Mouse (Mus musculus) testis, adult 2 months (tissue): ENCODE data around the gene 4930442H23Rik. TPM values are rescaled to one million over a fixed set of nuclear protein-coding genes. Genes with fewer than 3 reads are reported as not detected.
"Not testable (repeated sequence)": the region's sequence is repeated elsewhere in the genome, so short reads cannot be mapped to it uniquely, and the experiment has no call there.

Source experiments
- H3K27ac ChIP-seq: fragments of 200-500 bp; 2 replicates; pipeline ENCODE4 v1.5.1; 2012; ENCODE audit warnings: low read depth, low read length; ENCODE audit not compliant: control insufficient read depth, insufficient read depth
- H3K27me3 ChIP-seq: fragments of 200-500 bp; 2 replicates; pipeline ENCODE4 v1.6.1; 2012; ENCODE audit warnings: mild to moderate bottlenecking, low read length, moderate library complexity; ENCODE audit not compliant: control insufficient read depth, insufficient read depth
- H3K36me3 ChIP-seq: fragments of 200-500 bp; 2 replicates; pipeline ENCODE4 v1.6.1; 2012; ENCODE audit warnings: mild to moderate bottlenecking, low read length; ENCODE audit not compliant: control insufficient read depth, insufficient read depth
- H3K4me1 ChIP-seq: fragments of 200-500 bp; 2 replicates; pipeline ENCODE4 v1.6.1; 2012; ENCODE audit warnings: low read length; ENCODE audit not compliant: control insufficient read depth, insufficient read depth
- H3K4me3 ChIP-seq: fragments of 200-500 bp; 2 replicates; pipeline ENCODE4 v1.5.1; 2012; ENCODE audit warnings: low read depth, mild to moderate bottlenecking, low read length, moderate library complexity, mixed read lengths; ENCODE audit not compliant: control insufficient read depth
- CTCF ChIP-seq: fragments of 200-500 bp; IDR thresholded peaks from 2 replicates; pipeline ENCODE4 v1.5.1; 2012; ENCODE audit warnings: low read depth, mild to moderate bottlenecking, inconsistent platforms, low read length, moderate library complexity; ENCODE audit not compliant: control insufficient read depth, insufficient read depth, insufficient replicate concordance
- POLR2A ChIP-seq: fragments of 200-500 bp; IDR thresholded peaks from 2 replicates; pipeline ENCODE4 v1.6.1; 2012; ENCODE audit warnings: low read depth, mild to moderate bottlenecking, inconsistent platforms, low read length, moderate library complexity; ENCODE audit not compliant: control insufficient read depth
- polyA plus RNA-seq: library from polyadenylated mRNA; depleted of rRNA; stranded (reverse); fragments of >200 nt; gene quantifications from 2 replicates; pipeline ENCODE4 v1.2.3, GENCODE M21; 2012

4930442H23Rik gene
- polyA plus RNA-seq, 1 experiment = 1.4 TPM

GRCm38 (mm10) chr10:81179451-81180342, 4.0 kb downstream of the 4930442H23Rik start:
- H3K27ac ChIP-seq = no peak overlapping the region
- peaks cover 20% of the 10 kb centered on the region for H3K4me1 ChIP-seq
- no peak overlapping the region for H3K4me3 ChIP-seq

GRCm38 (mm10) chr10:81178927-81179326, 4.7 kb downstream of the 4930442H23Rik start:
- Histone ChIP-seq H3K4me1 (peaks cover 24% of the 10 kb centered on the region), H3K4me3 (no peak overlapping the region; the same call in 1 of the 2 replicates), H3K27ac (no peak overlapping the region), H3K36me3 (no peaks in the 10 kb centered on the region; the same call in none of the 2 replicates), H3K27me3 (no peaks in the 10 kb centered on the region)
- TF ChIP-seq POLR2A (no peak), CTCF (no peak)

More at GRCm38 (mm10) chr10:81179451-81180342, 4.0 kb downstream of the 4930442H23Rik start:
- Histone ChIP-seq H3K36me3 (no peaks in the 10 kb centered on the region; the same call in none of the 2 replicates), H3K27me3 (no peaks in the 10 kb centered on the region)
- TF ChIP-seq CTCF (no peak), POLR2A (no peak)

- Histone ChIP-seq H3K36me3 (no peaks in the 10 kb centered on the region; the same call in none of the 2 replicates), H3K4me3 (peak overlapping the region; percentile 94), H3K27ac (no peak overlapping the region; the same call in 1 of the 2 replicates), H3K27me3 (no peaks in the 10 kb centered on the region), H3K4me1 (peaks cover 22% of the 10 kb centered on the region)
- TF ChIP-seq CTCF (no peak), POLR2A (no peak)
These were observed 5.5 kb downstream of the 4930442H23Rik start for GRCm38 (mm10) chr10:81177958-81178712.

- Histone ChIP-seq H3K27me3 (no peaks in the 10 kb centered on the region), H3K27ac (peak overlapping the region; percentile 97), H3K4me1 (peaks cover 27% of the 10 kb centered on the region), H3K4me3 (peak overlapping the region; percentile 94), H3K36me3 (no peaks in the 10 kb centered on the region; the same call in none of the 2 replicates)
- TF ChIP-seq CTCF = no peak
- TF ChIP-seq POLR2A = peak; percentile 24; the same call in 1 of the 2 replicates
These were observed 6.1 kb downstream of the 4930442H23Rik start for GRCm38 (mm10) chr10:81177491-81177925.

GRCm38 (mm10) chr10:81176466-81177271, 7.0 kb downstream of the 4930442H23Rik start, which contains the start of gene Eef2:
Eef2 (plus strand) TSS chr10:81176631.
- H3K27ac ChIP-seq = peak within 1 kb of the TSS; percentile 97
- H3K4me1 ChIP-seq = peaks cover 24% of the 10 kb centered on the region
- H3K27me3 ChIP-seq = no peaks in the 10 kb centered on the region
- no peaks in the 10 kb centered on the region; the same call in none of the 2 replicates for H3K36me3 ChIP-seq
- TF ChIP-seq CTCF (peak; percentile 2; the same call in 1 of the 2 replicates), POLR2A (peak; percentile 100)
- H3K4me3 ChIP-seq = peak within 1 kb of the TSS; percentile 94

GRCm38 (mm10) chr10:81175936-81176465, 7.6 kb downstream of the 4930442H23Rik start:
- peak overlapping the region; percentile 94 for H3K4me3 ChIP-seq
- H3K27ac ChIP-seq = peak overlapping the region; percentile 97
- H3K27me3 ChIP-seq = no peaks in the 10 kb centered on the region
- H3K4me1 ChIP-seq = peaks cover 24% of the 10 kb centered on the region
- no peaks in the 10 kb centered on the region; the same call in none of the 2 replicates for H3K36me3 ChIP-seq
- TF ChIP-seq POLR2A (no peak), CTCF (no peak)

GRCm38 (mm10) chr10:81175345-81175701, 8.3 kb downstream of the 4930442H23Rik start:
- H3K27ac ChIP-seq = peak overlapping the region; percentile 25; the same call in 1 of the 2 replicates
- not testable (repeated sequence) for H3K36me3 ChIP-seq, H3K27me3 ChIP-seq, H3K4me3 ChIP-seq
- peaks cover 24% of the 10 kb centered on the region for H3K4me1 ChIP-seq
